Mouse (Mus musculus) erythroblast, embryonic 14.5 days (primary cell): ENCODE results near the gene Itga10.

Source experiments
- GATA1 ChIP-seq: IDR thresholded peaks from 2 replicates; pipeline ENCODE4 v1.6.1; 2012; ENCODE audit warnings: low read length, inconsistent platforms, mixed read lengths
- TAL1 ChIP-seq: IDR thresholded peaks from 3 replicates; pipeline ENCODE4 v1.6.1; 2012; ENCODE audit warnings: low read length, inconsistent platforms, mixed read lengths

DNA sequence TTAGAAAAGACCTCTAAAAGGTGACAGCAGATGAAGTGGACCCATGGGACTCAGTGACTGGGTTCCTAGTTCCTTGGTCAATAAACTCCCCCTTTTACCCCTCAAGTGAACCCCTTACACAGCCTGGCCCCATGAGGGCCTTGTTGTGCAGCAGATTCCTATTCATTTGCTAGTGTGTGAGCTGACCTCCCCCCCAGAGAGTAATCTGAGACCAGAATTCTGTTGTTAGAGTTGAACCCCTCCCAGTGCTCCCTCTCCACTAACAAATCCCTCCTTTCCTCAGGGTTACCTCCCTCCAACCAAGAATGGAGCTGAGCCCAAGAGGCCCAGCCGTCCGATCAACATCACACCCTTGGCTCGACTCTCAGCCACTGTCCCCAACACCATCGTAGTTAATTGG lies 55.6 kb downstream of the Itga10 start:
- TF ChIP-seq TAL1 = no peak
- TF ChIP-seq GATA1 = no peak
